Mouse (Mus musculus) natural killer cell, adult 2 months (primary cell): ENCODE results near the gene Phf3.

Source experiments
- DNase-seq, 2 experiments: peaks; one replicate each; pipeline ENCODE4 v3.0.0; 2022; ENCODE audit warnings: low spot score in 2 of 2

Phf3 gene

GRCm38 (mm10) chr1:30819414-30819813 lies 54.3 kb downstream of the Phf3 start:
- DNase-seq: no peak

DNA sequence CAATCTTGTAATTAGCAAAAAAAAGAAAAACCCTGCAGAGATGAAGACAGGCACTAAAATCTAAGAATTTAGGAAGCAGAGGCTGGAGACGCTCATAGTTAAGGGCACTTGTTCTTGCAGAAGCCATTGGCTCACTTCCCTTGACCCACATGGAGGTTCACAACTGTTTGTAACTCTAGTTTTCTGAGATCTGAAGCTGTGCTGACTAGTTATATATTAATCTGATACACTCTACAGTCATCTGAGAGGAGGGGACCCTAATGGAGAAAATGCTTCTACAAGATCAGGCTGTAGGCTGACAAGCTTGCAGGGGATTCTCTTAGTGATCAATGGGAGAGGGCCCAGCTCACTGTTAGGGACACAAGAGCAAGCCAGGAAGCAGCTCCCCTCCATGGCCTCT lies 58.1 kb downstream of the Phf3 start:
- no peak for DNase-seq

DNA sequence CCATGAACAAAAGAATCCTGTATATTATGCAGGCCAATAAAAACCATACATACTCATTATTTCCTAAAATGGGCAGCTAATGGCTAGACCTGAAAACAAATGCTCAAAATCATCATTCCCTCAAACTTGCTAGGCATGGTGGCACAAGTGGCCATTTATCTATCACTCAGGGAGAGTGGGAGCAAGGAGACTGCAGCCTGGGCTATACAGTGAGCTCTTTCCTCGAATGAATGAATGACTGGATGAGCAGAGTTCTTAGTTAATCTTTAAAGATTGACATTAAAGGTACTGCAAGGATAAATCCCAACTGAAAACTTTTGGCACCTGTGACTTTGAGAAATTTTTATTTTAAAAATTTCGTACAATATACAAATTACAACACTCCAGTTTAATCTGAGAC lies 58.7 kb downstream of the Phf3 start:
- DNase-seq: no peak

DNA sequence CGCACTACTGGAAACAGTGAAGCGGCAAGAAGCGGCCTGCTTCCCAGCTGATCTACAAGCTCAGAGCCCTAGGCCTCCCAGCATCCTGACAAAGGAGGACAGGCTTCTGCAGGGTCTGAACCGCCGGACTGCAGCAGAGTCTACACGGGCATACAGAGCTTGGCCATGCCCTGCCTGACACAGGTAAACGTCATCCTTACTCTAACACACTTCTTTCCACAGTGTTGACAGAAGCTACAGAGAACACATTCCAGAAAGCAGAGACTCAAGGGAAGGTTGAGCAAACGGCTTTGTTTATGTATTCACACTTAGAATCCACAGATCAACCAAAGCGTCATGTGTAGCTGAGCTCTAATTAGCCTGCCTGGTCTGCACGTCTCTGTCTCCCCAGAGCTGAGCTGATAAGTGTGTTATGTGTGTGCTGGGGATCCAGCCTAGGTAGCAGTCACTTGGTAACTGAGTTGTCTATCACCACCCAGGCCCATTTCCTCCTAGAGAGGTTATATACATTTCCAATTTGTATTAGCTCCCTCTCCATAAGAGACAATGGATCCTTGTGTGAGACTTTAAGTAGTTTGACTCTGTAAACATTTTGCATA lies 65.5 kb downstream of the Phf3 start:
- DNase-seq: no peak

- DNase-seq: no peak
These were observed 67.9 kb downstream of the Phf3 start for GRCm38 (mm10) chr1:30805688-30806285.

- no peak for DNase-seq
These were observed 68.8 kb downstream of the Phf3 start for GRCm38 (mm10) chr1:30804919-30805318.

GRCm38 (mm10) chr1:30801911-30802310 lies 71.8 kb downstream of the Phf3 start:
- no peak for DNase-seq

DNA sequence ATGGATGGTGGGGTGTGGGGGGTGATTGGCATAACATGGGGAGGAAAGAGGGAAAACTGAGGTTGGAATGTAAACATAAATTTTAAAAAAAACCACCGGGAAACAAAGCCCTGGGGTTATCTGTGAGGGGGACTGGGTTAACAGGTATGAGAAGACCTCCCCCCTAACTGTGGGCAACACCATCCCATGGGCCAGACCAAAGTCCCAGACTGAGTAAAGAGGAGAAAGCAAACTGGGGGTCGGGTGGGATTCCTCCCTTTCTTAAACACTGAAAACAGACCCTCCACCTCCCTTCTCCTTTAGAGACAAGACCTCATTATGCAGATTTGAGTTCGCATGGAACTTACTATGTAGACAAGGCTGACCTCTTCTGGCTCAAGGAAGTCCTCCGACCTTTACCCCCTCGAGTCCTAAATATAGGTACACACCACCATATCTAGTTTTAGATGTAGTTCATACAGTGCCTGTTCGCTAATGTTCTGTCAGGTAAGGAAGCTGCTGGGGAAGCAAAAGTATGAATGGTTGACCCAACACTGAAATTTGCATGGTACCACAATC lies 74.4 kb downstream of the Phf3 start:
- no peak for DNase-seq

DNA sequence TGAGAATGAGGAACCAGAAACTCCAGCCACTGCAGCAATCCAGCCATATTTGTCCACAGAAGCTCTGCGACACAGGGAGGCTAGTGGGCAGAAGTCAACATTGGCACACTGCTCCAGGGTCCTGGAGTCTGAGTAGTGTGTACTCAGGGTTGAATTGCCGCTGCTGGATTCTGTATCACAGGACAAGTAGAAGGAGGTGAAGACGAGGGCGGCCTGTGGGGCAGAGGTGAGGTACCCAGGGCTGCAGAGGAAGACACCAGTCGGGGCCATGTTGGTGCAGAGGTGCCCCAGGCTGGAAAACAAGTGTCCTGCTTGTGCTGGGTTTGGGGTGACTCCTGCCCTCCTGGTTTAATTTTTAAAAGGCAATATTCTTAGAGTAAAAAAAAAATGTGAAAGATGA lies 79.1 kb downstream of the Phf3 start:
- no peak for DNase-seq

- no peak for DNase-seq
These were observed 80.3 kb downstream of the Phf3 start for GRCm38 (mm10) chr1:30793357-30793883.

DNA sequence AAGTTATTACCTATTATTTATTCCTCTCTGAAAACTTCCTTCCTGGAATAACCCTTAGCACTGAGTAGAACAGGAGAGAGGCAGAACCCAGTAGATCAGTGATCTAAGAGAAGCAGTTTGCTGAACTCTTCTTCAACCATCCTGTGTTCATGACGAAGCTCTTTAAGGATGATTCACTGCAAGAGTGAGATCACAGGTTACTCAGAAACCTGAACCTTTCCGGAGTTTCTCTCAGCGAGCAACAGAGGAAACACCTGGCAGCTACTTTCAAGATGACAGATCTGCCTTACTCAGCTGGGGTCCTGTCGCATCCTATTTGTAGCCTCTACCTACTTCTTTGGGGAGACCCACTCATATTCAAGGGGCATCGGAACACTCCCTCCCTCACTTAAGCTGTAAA lies 80.8 kb downstream of the Phf3 start:
- DNase-seq: no peak

- no peak for DNase-seq
These were observed 83.5 kb downstream of the Phf3 start for GRCm38 (mm10) chr1:30790220-30790619.

- DNase-seq: no peak
These were observed 84.0 kb downstream of the Phf3 start for GRCm38 (mm10) chr1:30789689-30790088.

- DNase-seq: no peak
These were observed 84.7 kb downstream of the Phf3 start for GRCm38 (mm10) chr1:30789001-30789400.

DNA sequence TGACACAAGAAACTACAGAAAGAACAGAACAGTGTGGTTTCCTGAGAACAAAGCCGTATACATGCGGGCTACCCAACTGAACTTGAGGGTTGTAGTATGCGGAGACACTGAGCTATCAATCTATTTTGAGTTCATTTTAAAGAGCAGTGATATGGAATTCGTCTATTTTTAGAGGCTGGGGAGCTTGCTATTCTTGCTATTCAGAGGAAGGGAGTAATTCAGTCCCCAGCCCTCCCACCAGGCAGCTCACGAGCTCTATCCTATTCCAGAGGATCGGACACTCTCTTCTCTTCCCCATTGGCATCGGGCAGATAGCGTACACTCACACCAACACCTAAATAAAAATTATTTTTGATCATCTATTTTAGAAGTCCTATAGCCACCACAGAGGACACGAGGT lies 87.1 kb downstream of the Phf3 start:
- DNase-seq: no peak

GRCm38 (mm10) chr1:30783741-30784140 lies 90.0 kb downstream of the Phf3 start:
- DNase-seq: no peak

DNA sequence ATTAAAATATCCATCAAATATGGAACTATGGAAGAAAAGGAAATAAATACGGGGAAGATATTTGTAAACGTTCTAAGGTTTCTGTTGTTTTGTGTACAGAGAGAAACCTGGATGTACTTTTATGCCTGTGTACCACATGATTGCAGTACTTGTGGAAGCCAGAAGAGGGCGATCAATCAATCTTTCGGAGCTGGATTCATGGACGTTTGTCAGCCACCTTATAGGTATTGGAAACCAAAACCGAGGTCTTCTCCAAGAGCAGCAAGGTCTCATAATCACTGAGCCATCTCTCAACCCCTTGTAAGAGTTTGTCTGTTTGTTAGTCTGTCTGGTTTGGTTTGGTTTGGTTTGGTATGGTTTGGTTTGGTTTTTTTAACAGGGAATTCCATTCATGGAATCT lies 93.4 kb downstream of the Phf3 start:
- DNase-seq: no peak

DNA sequence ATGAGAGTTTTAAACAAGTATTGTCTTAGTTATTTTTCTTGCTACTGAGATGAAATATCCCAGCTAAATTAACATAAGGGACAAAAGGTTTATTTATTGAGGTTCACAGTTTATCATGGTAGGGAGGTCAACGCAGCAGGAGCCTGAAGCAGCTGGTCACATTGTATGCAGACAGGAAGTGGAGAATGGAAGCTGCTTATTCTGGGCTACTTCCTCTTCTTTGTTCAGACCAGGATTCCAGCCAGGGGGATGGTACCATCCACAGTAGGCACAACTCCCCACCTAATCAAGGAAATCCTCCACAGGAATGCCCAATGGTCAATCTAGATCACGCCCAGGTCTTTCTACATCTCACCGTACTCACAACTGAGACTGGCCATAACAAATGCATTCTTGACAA lies 94.2 kb downstream of the Phf3 start:
- DNase-seq: no peak

DNA sequence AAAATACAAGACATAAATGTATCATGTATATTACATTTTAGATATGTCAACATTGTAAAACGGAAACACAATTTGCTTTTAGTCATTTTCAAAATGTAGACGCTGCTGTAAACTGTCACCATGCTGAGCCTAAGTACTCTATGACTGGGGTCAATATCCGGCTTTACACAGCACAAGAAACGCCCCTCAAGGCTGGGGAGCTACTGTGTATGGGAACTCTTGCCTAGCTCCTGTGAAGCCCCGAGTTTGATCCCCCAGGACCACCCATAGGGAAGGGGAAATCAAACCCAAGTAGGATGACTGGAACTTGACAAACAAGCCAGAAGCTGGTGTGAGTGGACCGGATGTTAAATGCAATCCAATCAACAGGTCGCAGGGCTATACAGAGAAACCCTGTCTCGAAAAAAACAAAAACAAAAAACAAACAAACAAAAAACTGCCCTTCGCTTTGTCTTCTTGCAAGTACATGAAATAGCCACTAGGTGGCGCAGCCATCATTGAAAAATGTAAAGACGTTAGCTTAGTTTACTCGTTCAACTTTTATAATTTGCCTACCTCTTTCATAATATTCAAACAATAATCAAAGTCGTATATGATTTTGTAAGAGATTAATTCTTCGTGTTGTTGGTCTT lies 95.2 kb downstream of the Phf3 start:
- peak in 1 of 2 experiments; percentile 1 for DNase-seq

DNA sequence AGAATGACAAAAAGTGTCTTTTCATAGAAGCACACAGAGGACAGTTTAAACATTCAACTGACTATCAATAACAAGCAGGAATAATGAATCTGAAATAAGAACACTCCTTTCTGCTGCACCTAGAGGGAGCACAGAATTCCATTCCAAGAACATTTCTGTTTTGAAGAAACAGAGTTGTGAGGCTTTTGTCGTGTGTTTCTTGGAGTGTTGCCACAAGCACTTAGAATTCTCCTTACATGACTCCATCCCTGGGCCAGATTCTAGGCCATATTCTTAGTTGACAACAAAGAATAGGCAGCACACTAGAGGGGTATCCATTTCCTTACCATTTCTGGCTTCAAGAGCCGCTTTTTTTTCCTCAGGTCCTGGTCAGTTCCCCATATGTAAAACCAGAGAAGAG lies 97.5 kb downstream of the Phf3 start:
- no peak for DNase-seq

DNA sequence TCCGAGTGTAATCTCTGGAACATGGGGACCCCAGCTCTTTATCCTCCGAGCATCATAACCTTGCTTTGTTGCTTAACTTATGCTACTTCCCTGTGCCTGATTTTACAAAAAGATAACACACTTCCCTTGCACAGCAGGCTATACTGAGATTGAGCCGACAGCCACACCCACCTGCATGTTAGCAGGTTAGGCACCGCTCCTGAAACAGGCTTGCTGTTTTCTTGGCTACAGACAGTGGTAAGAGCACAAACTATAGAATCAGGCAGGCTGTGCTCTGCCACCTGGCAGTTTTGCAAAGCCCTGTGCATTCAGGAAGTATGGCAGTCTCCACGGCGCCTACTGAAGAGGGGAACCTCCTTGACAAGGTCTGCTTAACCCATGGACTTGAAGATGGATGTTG lies 100.1 kb downstream of the Phf3 start:
- DNase-seq: no peak

DNA sequence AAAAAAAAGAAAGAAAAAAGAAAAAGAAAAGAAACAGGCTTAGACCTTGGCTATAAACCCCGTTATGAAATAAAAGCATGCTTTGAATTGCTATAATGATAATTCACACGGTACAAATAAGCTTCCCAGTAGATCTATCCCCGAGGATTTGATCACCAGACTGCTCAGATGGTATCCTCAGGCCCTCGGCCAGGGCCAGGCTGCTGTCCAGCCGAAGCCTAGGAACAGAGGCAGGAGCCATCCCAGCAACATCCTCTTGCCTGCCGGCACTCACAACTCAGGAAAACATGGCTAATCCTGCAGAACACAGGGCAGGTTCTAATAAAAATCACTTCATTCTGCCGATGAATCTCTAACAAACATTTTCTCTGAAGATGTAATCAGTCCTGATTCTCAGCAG lies 100.9 kb downstream of the Phf3 start:
- DNase-seq: no peak

DNA sequence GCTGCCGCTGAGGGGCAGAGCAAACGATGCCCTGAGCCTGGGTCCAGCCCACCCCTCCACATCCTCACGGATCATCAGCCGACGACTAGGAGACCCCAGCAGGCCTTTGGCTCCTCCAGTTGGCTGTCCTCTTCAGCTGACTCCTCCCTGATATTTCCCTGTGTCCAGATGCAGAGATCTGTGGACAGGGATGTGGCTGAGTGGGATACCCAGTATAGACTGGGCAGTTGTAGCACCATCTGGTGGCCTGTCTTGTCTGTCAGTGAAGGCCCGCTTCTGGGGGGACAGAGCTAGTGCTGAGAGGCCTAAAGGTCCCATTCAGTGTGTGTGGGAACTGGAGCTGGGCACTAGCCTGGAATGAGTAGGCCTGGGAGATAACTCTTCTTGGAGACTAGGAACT lies 101.9 kb downstream of the Phf3 start:
- no peak for DNase-seq
